Mouse (Mus musculus): ENCODE data around the gene Carmil1.
A peak's percentile ranks its signal among the peaks of the same experiment; 100 is the strongest.

The Carmil1 gene

DNA sequence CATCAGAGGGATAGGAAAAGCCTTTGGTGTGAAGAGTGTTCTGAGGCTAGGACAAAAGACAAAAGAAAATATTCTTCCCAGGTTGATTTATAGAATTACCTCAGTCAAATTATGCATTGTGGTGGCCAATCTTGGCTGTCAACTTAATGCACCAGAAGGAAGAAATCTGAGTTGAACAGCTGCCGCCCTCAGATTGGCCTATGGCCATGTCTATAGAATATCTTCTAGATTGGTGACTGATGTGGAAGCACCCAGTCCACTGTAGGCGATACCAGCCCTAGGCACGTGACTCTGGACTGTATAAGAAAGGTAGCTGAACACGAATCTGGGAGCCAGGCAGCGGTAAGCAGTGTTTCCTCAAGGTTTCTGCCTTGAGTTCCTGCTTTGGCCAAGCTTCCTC, 134.1 kb downstream of the Carmil1 start:
- no peak for DNase-seq

DNA sequence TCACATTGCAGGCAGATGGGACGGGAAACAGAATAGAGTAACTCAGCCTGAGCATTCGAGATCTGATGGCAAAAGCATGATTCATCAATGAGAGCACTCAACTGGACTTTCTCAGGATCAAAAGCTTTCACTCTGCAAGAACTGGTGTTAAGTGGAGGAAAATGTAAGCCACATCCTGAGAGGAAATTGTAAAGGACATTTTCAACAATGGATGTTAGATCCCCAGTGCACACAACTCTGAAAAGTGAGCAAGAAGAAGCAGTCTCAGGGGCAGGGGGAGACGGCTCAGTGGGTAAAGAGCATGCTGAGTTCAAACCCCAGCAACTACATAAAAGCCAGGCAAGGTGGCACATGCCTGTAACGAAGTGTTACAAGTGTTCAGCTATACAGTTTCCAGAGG, 135.7 kb downstream of the Carmil1 start:
- no peak for DNase-seq

DNA sequence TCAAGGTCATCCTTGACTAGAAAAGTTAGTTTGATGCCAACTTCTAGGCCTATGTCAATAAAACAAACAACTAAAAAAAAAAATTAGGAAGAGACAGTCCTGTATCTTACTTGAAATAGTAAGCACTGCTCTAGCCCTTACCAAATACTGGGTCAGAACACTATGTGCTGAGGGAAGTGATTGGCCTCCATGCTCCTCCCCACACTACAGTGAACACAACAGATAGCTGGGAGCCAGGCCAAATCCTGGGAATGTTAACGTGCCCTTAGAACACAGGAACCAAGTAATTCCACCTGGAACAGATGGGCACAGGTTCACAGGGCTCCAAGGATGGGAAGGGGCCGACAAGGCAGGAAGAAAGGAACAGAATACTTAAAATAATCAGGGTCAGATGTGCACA, 136.5 kb downstream of the Carmil1 start:
- no peak for DNase-seq

DNA sequence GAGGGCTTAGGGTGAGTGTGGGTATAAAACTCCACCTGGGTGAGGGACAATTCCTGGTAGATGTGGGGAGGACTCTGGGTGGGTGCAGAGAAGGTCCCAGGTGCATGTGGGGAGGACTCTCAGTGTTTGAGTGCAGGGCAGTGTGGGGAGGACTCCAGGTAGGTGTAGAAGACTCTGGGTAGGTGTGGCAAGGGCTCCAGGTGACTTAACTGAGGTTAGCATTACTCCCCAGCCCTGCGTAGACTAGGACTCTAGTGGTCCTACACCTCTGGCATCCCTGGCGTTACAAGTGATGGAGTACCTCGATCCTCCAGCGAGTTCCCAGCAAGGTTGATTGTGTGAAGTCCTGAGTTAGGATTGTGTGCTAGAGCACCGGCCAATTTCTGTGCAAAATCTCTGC, 143.8 kb downstream of the Carmil1 start:
- DNase-seq = no peak

DNA sequence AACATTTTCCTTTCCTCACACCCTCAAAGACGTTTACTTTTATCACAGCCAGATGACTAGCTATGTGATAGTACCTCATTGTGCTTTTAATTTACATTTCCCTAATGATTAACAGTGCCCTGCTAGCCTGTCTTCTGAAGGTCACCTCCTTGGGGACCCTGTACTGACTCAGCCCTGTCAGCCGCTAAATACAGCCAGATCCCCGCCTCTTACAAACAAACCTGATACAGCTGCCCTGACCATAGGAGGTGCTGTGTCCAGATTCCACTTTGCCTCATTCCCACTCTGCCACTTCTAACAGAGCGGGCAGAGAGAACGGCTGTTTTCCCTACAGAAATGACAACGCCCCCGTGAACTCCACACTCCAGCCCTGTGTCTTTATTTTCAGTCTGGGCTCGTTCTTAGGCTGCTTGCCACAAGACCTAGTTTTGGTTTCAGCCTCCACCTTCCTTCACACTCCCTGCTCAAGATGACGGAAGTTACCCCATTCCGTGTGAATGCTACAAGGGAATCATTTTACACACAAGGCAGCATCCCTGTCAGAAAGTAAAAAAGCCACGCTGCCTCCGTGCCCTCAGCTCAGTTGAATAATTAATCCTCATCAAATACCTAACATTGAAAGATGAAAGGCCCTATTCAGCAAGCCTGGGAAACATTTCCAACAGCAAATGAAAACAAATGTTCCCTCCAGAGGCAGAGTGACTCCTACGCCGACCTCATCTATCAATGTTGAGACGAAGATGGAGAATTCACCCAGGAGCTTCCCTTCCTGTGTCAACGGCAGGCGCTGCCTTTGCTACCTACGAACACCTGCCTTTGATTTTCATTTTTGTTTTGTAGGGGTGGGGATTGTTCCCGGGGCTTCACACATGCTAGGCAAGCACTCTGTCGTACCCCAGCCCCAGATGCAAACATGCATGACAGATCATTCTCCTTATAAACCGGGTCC, 145.0 kb downstream of the Carmil1 start:
- peak; percentile 53 for DNase-seq

DNA sequence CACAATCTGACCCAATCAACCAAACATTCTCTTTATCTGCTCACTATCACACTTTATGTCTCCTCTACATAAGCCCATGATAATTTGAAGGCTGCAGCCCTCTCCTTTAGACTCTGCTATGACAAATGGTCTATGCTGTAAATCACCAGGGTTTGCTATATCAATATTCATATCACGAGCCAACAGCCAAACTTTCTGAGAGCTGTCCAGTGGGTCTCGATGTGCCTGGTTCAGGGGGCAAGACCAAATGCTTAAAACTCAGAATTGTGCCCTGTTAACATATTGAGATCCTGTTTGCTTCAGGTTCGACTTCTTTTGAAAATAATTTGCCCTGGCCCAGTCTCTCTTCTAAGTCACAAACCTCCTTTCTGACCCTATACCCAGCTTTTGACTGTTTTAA, 147.7 kb downstream of the Carmil1 start:
- DNase-seq = no peak

DNA sequence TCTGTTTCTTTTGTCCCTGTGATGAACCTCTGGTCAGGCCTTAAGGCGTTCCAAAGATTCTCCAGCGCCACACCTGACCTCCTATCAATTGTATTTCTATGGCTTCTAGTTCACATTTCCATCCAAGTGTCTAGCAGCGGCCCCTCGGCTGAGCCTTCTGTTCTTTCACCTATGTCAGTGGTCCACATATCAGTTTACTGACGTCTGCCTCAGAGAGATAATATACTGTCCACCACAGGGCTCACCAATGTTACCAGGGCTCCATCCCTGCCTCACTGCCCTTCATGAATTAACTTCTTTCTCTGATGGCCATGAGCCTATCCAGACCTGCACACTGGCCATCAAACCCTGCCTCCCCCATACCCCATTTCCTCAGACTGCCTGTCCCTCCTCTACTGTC, 149.3 kb downstream of the Carmil1 start:
- no peak for DNase-seq

DNA sequence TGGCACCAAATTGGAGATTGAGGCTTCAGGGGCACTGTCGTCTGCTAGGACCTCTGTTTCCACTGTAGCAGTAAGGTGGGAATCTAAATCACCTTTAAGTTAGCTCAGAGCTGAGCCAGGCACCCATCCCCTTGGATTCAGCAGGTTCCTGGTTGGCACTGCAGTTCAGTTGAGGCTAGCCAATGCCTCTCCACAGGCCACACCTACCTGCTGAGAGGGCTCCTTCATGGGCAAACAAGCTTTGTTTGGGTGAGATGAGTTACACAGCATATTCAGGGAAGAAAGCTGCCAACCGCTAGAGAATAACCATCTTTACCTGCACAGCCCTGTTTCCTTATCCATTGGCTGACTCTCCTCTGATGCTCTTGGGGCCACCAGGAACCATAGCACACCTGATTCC, 149.9 kb downstream of the Carmil1 start:
- DNase-seq = no peak

DNA sequence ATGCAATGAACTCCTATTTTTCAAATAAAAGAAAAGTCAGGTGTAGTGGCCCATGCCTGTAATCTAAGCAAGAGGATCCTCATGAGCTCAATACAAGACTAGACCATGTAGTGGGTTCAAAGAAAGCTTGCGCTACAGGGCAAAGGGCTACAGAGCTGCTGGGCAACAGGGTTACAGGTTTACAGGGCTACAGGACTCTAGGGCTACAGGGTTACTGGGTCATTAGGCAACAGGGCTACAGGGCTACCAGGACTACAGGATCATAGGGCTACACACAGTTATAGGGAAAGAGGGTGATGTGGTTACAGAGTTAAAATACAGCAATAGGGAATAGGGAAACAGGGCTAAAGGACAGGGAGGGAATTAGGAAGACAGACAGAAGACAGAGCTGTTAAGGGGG, 151.9 kb downstream of the Carmil1 start:
- DNase-seq = no peak

DNA sequence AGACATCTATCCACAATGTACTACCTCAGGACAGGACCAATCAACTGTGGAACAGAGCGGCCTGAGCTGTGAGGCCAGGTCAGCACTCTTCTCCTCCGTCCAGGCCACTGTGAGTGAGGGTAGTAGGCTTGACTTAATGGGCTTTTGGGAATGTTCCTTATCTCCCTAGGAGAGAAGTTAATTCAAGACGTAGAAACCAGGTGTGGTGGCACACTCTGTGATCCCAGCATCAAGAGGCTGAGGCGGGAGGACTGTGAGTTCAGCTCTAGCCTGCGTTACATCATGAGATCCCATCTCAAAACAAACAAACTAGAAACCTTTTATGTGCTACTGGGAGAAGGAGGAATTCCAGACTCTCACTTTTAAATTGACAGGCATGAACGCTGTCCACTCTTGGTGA, 154.7 kb downstream of the Carmil1 start:
- DNase-seq = no peak

DNA sequence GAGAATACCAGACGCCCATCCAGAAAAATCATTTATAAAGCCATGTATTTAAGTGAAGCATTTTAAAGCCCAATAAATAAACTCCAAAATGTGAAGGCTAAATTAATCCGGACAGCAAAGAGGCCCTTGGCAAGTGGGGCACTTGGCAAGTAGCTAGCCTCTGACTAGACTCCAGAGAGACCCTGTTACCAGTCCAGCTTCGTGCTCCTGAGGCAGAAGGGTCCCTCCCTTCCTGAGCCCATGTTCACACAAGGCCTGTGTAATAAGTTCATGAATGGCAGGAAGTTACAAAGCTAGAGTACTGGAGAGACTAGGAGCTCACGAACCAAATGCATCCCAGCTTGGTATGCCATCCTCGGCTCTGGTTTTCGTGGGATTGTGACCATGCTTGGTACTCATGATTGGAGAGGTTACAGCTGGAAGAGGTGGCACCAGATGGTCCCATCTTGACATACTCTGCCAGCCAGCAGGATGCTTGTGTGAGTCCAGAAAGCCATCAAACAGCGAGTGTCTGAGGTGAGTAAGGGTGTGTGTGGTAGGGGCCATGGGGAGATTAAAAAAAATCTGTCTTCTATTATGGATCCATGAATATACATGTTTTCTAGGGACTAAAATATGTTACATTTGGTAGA, 163.3 kb downstream of the Carmil1 start:
- DNase-seq = no peak

DNA sequence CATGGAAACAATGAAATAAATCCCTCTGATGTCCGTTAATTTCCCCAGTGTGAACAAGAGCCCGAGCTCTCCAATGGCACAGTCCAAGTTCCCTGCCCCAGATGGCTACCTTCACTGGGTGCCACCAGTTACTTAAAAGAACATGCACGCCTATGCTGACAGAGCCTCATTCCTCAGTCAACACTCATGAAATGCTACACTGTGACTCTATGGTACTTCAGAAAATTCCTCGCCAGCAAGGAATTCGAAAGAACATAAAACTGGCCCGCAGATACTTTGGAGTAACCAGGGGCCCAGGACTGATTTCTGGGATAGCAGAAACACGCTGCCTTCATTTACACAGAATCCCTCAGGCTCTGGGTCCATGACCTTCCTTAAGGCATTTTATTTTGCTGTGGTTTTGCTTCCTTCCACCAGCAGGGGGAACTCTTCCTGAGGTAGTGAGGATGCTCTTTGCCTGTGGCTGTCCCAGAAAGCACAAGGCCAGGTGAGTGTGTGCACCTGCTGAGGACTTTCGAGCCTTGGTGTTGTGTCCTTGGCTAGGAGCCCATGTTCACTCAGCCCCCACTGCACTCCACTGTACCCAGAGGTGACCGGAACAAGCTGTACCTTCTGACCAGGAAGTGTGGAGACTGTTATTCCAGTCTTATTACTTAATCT, 167.8 kb downstream of the Carmil1 start:
- peak; percentile 70 for DNase-seq

DNA sequence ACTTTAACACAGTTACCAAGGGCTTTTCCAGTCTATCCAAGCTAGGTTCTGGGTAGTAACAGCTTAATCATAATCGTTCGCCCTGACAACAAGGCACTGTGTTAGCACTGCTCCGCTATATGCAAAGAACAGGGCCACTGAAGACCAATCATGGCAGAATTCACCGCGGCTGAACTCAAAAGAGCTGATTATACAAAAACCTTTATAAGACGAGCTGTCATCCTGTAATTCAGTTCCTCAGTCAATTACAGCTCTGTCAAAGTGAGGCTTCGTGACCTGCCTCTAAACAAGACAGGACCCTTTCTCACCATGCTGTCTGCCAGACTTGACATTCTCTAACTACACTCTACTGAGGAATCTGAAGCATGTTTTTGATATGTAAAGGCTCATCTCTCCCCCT, 170.3 kb downstream of the Carmil1 start:
- DNase-seq = no peak

DNA sequence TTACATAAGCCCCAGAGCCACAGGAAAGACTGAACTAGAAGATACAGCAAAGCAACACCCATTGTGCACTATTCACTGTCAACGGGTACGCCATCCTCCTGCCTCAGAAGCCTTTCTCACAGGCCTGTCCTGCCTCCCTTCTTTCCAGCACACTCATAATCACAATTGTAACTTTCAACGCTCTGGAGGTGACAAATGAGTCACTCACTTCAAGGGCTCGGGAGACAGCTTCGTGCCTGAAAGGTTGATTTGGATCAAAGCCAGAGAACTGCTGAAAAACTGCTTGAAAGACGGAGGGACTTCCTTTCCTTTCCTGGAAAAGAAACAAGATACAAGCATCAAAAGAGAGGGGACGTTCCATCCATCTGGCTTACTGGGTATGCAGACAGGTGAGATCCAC, 172.3 kb downstream of the Carmil1 start:
- DNase-seq = no peak

DNA sequence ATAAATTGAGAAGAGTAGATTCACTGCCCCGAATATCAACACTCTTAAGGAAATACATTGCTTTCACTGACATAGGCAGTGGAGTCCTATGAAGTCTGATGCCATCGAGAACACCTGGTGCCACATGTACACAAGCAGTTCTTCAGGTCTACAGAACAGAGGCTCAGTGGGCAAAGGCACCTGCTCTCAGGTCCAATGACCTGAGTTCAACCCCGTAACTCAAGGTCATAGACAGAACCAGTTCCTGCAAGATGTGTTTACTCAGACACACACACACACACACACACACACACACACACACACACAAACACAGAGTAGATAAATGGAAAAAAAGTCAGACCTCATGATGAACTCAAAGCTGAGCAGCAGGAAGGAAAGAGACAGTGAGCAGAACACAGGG, 173.5 kb downstream of the Carmil1 start:
- DNase-seq = no peak

DNA sequence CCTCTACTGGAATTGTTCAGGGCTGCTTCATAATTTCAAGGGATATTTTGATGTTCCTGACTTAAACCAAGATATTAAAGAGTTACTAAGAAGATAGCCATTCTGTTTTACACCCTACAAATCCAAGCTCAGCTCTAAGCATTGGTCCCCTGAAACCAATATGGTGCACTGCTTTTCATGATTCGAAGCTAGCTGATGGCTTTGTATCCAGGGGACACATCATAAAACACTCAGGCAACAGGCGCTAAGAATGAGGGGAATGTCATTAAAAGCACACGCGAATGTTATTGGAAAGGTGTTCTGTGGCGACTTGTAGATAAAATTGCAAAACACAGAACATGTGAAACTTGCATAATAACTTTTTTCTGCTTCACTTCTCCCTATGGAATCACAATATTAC, 174.8 kb downstream of the Carmil1 start:
- no peak for DNase-seq

DNA sequence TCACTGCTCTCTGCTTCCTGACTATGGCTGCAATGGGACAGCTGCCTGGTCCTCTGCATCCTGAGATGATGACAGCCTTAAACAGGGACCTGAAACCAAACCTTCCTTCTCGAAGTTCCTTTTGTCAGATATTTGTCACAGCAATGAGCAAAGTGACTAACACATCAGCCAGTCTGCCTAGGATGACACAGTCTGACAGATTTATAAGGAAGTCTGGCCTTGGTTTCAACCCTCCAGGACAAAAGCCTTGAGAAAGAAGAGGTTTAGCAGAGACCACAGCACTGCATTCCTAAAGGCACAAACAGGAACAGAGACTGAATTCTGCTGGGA, 175.3 kb downstream of the Carmil1 start:
- DNase-seq = no peak

DNA sequence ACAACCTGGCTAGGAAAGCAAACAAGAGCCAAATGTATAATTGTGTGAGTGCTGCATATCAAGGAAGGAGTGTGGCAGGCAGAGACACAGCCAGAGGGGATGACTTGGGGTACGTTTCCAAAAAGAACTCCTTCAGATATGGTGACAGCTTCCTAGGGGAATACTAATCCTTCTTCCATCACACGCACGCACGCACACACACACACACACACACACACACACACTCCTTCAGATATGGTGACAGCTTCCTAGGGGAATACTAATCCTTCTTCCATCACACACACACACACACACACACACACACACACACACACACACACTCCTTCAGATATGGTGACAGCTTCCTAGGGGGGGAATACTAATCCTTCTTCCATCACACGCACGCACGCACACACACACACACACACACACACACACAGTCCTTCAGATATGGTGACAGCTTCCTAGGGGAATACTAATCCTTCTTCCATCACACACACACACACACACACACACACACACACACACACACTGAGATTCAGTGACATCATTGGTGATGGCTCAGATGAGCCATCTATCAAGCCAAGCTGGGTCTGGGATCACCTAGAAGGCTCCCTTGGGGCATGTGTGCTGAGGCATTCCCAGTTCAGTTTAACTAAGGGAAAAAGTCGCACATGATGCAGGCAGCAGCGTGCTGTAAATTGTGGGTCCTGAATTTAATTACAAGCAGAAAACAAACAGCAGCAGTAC, 175.8 kb downstream of the Carmil1 start:
- DNase-seq = peak; percentile 22

DNA sequence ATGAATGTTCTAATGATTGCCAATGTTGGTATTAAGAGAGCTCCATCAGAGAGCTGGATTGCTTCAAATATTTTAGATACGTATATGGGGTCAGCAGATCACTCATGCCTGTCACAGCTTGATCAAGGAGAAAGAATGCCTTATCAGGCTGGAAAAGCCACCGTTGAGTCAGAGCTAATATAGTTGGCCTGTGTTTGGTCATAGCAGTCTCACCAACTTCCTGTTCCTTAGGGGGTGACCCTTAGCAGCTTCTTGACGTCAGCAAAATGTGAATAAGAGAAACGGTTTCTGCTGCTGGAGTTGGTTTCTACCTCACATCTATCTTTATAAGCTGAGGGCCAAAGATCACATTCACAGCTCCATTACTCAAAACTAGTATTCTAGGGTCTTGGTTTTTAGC, 176.6 kb downstream of the Carmil1 start:
- DNase-seq = no peak

DNA sequence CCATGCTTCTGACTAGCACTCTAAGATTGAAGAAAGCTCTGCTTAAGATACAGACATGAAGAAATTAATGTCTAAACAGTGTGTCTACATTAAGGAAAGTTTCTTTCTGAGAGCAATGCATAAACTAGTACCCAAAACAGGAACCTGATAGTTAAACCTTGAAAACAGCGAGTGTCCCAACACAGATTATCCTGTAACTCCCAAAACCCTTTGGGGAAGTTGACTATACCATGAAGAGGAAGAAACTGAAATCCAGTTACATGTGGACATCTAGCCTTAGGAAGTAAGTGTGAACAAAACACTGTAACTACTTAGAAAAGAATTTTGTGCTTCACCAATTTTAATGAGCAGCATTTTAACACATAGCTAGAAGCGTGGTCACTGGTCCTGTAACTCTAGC, 177.4 kb downstream of the Carmil1 start:
- DNase-seq = no peak

DNA sequence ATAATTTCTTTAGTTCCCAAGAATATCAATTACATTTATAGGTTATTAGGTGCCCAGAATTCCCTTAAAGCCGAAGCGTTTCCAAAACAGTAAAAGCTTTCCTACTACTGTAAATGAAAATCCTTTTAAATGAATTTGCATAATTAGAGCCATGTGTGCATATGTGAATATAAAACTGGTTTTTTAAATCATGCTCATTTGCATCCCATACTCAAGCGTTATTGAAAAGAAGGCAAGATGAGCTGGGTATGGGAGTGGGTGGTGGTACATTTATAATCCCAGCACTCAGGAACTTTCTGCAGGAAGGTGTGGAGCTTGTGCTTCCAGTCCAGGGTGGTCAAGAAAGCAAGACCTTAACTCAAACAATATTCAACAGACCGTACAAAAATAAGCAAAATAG, 178.3 kb downstream of the Carmil1 start:
- no peak for DNase-seq

DNA sequence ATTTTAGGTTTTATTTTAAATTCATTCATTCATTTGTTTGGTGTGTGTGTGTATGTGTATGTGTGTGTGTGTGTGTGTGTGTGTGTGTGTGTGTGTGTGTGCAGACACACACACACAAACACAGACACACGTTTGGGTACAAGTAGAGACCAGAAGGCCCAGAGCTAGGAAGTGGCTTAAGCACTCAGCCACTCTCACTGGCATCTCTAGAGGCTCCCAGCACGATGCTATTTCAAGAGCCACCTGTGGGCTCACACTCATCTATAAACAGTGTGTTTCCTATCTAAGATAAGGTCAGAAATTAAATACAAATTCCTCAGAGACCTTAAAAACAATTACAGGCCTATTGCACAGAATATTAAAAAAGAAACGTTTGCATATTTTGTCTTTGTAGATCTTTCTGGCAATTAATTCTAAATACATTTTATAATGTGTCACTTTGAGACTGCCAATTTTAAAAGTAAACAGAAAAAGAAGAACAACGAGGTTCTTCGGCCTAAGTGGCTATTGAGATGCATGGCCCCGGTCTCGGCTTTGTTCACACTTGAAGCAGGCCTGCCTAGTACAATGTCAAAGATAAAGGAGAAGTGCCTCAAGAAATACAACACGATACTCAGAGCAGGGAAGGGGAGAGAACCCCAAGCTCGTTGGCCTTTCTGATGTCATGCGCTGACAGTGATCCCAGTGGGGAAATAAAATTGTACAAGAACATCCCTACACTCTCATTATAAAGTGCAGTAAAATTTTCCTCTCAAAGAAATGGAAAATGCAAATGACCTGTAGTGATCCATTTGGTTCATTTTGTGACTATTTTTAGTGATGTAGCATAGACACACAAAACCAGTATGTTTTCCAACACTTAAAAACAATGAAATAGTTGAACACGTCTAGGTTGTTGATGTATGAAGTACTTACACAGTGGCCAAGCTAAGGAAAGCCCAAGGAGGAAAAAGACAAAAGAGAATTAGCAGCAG, 179.2 kb downstream of the Carmil1 start:
- no peak for DNase-seq

Data from embryo, embryonic 11 days (tissue).